Mouse (Mus musculus): ENCODE data around the gene Vps35l. TPM values are rescaled to one million over a fixed set of nuclear protein-coding genes. Genes with fewer than 3 reads are reported as not detected.

The Vps35l gene
- polyA plus RNA-seq, 1 experiment from 2014 or later: 69.6 TPM

DNA sequence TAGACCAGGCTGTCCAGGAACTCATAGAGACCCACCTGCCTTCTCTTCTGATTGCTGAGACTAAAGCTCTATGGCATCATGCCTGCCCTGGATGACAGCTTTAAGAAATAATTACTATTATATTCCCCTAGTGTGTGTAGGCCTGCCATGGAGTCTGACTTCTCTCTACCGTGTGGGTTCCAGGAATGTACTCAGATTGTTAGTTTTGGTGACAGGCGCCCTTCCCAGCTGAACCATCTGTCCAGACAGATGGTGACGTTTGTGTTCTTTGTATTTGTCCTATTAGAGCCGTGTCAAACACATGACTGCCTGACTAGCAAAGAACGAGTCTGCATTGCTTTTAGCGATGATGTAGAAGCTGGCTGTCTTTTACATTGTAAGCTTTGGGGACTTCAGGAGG, 38.5 kb downstream of the Vps35l start:
- H3K4me3 ChIP-seq (ENCODE audit: low read length): no peak overlapping the region
- H3K9me3 ChIP-seq (ENCODE audit: control insufficient read depth, low read length): no peaks in the 10 kb centered on the region
- H3K36me3 ChIP-seq (ENCODE audit: control insufficient read depth, insufficient read depth, low read length): peaks cover 27% of the 10 kb centered on the region; the same call in 1 of the 2 replicates
- no peak overlapping the region for H3K9ac ChIP-seq (ENCODE audit: low read depth, low read length)
- H3K4me2 ChIP-seq (replicated peaks; ENCODE audit: low read depth, low read length): no peak overlapping the region
- WGBS: 81% methylated on average over 6 of the region's 6 CpGs
- no peaks in the 10 kb centered on the region for H3K4me1 ChIP-seq (ENCODE audit: control insufficient read depth, insufficient read depth, low read length)
- ATAC-seq (ENCODE audit: low FRiP score, low TSS enrichment): no peak
- no peak overlapping the region for H3K27ac ChIP-seq (ENCODE audit: low read depth, low read length)
- no peaks in the 10 kb centered on the region for H3K27me3 ChIP-seq (ENCODE audit: control insufficient read depth, insufficient read depth, low read length)

DNA sequence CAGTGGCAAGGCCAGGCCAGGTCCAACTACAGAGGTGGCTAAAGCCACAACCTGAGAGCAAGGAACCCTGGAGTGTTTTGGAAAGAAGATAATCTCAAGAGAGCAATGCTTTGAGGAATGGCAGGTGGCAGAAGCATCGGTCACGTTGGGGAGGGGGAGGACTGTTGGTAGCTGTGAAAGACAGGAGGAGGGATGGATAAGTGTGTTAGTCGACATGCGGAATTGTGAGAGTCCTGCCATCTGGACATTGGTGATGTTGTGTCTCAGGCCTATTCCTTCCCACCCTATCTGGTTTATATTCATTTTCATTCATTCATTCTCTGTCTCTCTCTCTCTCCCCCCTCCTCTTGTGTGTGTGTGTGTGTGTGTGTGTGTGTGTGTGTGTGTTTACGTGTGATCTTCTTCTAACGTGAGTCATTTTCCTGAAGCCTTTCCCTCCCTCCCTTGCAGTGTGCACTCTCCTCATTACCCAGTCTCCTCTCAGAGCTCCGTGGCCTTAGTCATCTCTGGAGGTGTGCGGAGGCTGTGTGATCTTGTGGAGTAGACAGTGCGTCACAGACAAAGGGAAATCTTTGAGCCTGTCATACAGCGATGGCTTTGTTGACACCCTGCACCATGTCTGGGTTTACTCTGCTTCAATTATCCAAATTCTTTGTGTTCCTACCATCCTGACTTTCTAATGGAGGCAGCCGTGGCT, 43.4 kb downstream of the Vps35l start:
- no peak overlapping the region for H3K4me2 ChIP-seq (replicated peaks; ENCODE audit: low read depth, low read length)
- no peak overlapping the region for H3K27ac ChIP-seq (ENCODE audit: low read depth, low read length)
- H3K9ac ChIP-seq (ENCODE audit: low read depth, low read length): no peak overlapping the region
- no peaks in the 10 kb centered on the region for H3K27me3 ChIP-seq (ENCODE audit: control insufficient read depth, insufficient read depth, low read length)
- no peaks in the 10 kb centered on the region for H3K9me3 ChIP-seq (ENCODE audit: control insufficient read depth, low read length)
- no peak overlapping the region for H3K4me3 ChIP-seq (ENCODE audit: low read length)
- 90% methylated on average over 11 of the region's 11 CpGs for WGBS
- H3K4me1 ChIP-seq (ENCODE audit: control insufficient read depth, insufficient read depth, low read length): no peaks in the 10 kb centered on the region
- no peak for ATAC-seq (ENCODE audit: low FRiP score, low TSS enrichment)
- H3K36me3 ChIP-seq (ENCODE audit: control insufficient read depth, insufficient read depth, low read length): peaks cover 11% of the 10 kb centered on the region; the same call in 1 of the 2 replicates

DNA sequence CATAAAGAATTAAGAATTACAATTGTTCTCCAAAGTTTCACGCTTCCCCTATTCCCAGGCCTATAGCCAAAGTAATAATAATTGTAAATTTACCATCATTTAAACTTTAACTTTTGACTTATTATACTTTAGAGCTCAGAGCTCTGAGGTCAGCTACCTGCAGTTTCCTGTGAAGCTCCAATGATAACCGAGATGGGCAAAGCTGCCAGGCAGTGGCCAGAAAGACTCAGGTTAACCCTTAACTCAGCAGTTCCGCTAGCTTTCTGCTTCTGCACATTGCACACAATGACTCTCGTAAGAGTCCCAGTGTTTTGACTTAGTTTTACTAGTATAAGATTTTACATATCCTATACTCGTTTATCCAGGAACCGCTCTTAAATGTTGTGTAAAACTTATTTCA, 46.1 kb downstream of the Vps35l start:
- H3K4me1 ChIP-seq (ENCODE audit: control insufficient read depth, insufficient read depth, low read length): no peaks in the 10 kb centered on the region
- no peak overlapping the region for H3K4me2 ChIP-seq (replicated peaks; ENCODE audit: low read depth, low read length)
- H3K4me3 ChIP-seq (ENCODE audit: low read length): no peak overlapping the region
- no peak overlapping the region for H3K9ac ChIP-seq (ENCODE audit: low read depth, low read length)
- H3K36me3 ChIP-seq (ENCODE audit: control insufficient read depth, insufficient read depth, low read length): peaks cover 3% of the 10 kb centered on the region; the same call in 1 of the 2 replicates
- 83% methylated on average over 6 of the region's 6 CpGs for WGBS
- ATAC-seq (ENCODE audit: low FRiP score, low TSS enrichment): no peak
- no peaks in the 10 kb centered on the region for H3K27me3 ChIP-seq (ENCODE audit: control insufficient read depth, insufficient read depth, low read length)
- H3K9me3 ChIP-seq (ENCODE audit: control insufficient read depth, low read length): no peaks in the 10 kb centered on the region
- no peak overlapping the region for H3K27ac ChIP-seq (ENCODE audit: low read depth, low read length)

DNA sequence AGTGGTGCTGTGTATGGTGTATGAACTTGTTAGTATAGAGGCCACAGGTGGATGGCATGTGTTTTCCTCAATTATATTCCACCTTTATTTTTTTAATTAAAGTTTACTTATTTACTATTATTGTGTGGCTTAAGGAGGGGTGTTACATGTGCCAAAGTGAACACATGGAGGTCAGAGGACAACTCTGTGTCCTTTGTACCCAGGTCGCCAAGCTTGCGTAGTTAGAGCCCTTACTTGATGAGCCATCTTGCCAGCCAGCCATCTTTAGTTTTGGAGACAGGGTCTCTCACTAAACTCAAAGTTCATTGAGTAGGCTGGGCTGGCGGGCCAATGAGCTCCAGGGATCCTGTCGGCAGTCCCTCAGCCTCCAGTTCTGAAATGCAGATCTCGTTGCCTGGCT, 47.3 kb downstream of the Vps35l start:
- WGBS: 93% methylated on average over 5 of the region's 5 CpGs
- H3K4me2 ChIP-seq (replicated peaks; ENCODE audit: low read depth, low read length): no peak overlapping the region
- H3K9me3 ChIP-seq (ENCODE audit: control insufficient read depth, low read length): no peaks in the 10 kb centered on the region
- H3K9ac ChIP-seq (ENCODE audit: low read depth, low read length): no peak overlapping the region
- H3K4me1 ChIP-seq (ENCODE audit: control insufficient read depth, insufficient read depth, low read length): no peaks in the 10 kb centered on the region
- H3K27ac ChIP-seq (ENCODE audit: low read depth, low read length): no peak overlapping the region
- no peaks in the 10 kb centered on the region for H3K27me3 ChIP-seq (ENCODE audit: control insufficient read depth, insufficient read depth, low read length)
- H3K36me3 ChIP-seq (ENCODE audit: control insufficient read depth, insufficient read depth, low read length): peaks cover 6% of the 10 kb centered on the region; the same call in 1 of the 2 replicates
- no peak for ATAC-seq (ENCODE audit: low FRiP score, low TSS enrichment)
- H3K4me3 ChIP-seq (ENCODE audit: low read length): no peak overlapping the region

DNA sequence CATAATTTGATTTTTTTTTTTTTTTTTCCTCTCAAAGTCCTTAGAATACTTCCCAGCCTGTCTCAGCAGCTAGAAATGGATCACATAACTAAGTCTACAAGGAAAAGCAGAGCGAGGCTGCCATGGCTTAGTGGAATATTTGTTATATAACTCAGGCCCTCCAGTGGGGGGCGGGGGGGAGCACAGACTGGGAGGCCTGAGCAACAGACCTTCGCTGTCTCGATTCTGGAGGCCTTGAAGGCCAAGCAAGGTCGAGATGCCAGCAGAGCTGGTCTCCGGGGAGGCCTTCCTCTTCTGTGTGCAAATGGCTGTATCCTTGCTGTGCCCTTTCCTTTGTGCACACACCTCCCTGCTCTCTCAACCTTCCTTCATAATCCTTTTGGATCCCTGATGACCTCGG, 48.5 kb downstream of the Vps35l start:
- Histone ChIP-seq H3K9ac (ENCODE audit: low read depth, low read length) (no peak overlapping the region), H3K4me2 (replicated peaks; ENCODE audit: low read depth, low read length) (no peak overlapping the region), H3K27me3 (ENCODE audit: control insufficient read depth, insufficient read depth, low read length) (no peaks in the 10 kb centered on the region), H3K4me1 (ENCODE audit: control insufficient read depth, insufficient read depth, low read length) (no peaks in the 10 kb centered on the region), H3K36me3 (ENCODE audit: control insufficient read depth, insufficient read depth, low read length) (peaks cover 11% of the 10 kb centered on the region), H3K4me3 (ENCODE audit: low read length) (no peak overlapping the region), H3K27ac (ENCODE audit: low read depth, low read length) (no peak overlapping the region), H3K9me3 (ENCODE audit: control insufficient read depth, low read length) (no peaks in the 10 kb centered on the region)
- no peak for ATAC-seq (ENCODE audit: low FRiP score, low TSS enrichment)
- WGBS: 74% methylated on average over 7 of the region's 7 CpGs

DNA sequence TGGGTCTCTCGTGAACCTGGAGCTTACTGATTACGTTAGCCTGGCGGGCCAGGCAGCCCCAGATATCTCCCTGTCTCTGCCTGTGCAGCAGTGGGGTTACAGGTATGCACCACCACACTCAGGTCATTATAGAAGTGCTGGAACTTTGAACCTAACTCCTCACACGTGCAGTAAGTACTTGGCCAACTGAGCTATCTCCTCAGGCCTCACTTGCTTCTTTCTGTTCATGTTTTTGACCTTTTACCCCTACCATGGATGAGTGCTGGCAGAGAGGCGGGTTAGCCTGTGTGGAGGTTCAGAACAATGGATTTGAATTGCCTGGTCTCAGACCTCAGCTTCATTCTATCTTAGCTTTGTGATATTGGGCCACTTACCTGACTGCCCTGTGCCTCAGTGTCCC, 50.3 kb downstream of the Vps35l start:
- H3K9me3 ChIP-seq (ENCODE audit: control insufficient read depth, low read length): no peaks in the 10 kb centered on the region
- H3K4me2 ChIP-seq (replicated peaks; ENCODE audit: low read depth, low read length): no peak overlapping the region
- H3K4me1 ChIP-seq (ENCODE audit: control insufficient read depth, insufficient read depth, low read length): no peaks in the 10 kb centered on the region
- no peaks in the 10 kb centered on the region for H3K27me3 ChIP-seq (ENCODE audit: control insufficient read depth, insufficient read depth, low read length)
- peaks cover 18% of the 10 kb centered on the region for H3K36me3 ChIP-seq (ENCODE audit: control insufficient read depth, insufficient read depth, low read length)
- ATAC-seq (ENCODE audit: low FRiP score, low TSS enrichment): no peak
- no peak overlapping the region for H3K27ac ChIP-seq (ENCODE audit: low read depth, low read length)
- H3K4me3 ChIP-seq (ENCODE audit: low read length): no peak overlapping the region
- WGBS: 89% methylated on average over 5 of the region's 5 CpGs
- H3K9ac ChIP-seq (ENCODE audit: low read depth, low read length): no peak overlapping the region

DNA sequence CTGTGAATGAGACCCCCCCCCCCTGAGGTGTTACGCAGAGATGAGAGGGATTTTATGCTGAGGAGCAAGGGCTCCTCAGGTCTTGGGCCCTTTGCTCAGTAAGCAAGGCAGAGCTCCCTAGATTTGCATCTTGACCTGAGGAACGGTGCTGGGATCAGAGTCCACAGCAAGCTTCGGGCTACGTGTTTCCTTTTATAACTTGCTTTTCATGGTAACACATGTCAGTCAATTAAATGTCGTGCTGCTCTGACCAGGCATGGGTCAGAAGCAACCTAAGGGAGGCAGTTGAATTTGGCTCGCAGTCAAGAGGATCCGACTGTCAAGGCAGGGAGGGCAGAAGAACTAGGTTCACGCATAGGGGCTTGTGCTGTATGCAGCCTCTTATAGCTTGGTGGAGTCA, 53.9 kb downstream of the Vps35l start:
- Histone ChIP-seq H3K9me3 (ENCODE audit: control insufficient read depth, low read length) (no peaks in the 10 kb centered on the region), H3K4me1 (ENCODE audit: control insufficient read depth, insufficient read depth, low read length) (no peaks in the 10 kb centered on the region), H3K4me3 (ENCODE audit: low read length) (no peak overlapping the region), H3K9ac (ENCODE audit: low read depth, low read length) (no peak overlapping the region), H3K27ac (ENCODE audit: low read depth, low read length) (no peak overlapping the region), H3K27me3 (ENCODE audit: control insufficient read depth, insufficient read depth, low read length) (no peaks in the 10 kb centered on the region), H3K4me2 (replicated peaks; ENCODE audit: low read depth, low read length) (no peak overlapping the region), H3K36me3 (ENCODE audit: control insufficient read depth, insufficient read depth, low read length) (peaks cover 24% of the 10 kb centered on the region)
- no peak for ATAC-seq (ENCODE audit: low FRiP score, low TSS enrichment)
- 82% methylated on average over 8 of the region's 8 CpGs for WGBS

DNA sequence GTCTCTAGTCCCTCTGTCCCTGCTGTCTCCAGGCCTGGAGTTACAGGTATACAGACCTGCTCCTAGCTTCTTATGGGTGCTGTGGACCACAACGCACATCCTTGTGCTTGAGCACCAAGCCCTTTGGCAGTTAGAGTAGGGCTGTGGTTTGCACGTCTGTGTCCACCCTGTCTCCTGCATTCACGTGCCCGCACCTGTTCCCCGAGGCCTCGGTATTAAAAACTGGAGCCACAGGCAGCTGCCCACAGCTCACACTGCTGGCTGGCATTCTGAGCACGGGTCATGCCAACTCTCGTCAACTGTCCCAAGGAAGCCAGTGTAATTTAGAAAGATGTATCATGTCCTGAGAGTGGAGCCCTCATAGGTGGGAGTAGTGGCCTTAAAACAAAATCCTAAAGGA, 55.8 kb downstream of the Vps35l start:
- no peak overlapping the region for H3K27ac ChIP-seq (ENCODE audit: low read depth, low read length)
- no peaks in the 10 kb centered on the region for H3K4me1 ChIP-seq (ENCODE audit: control insufficient read depth, insufficient read depth, low read length)
- no peak for ATAC-seq (ENCODE audit: low FRiP score, low TSS enrichment)
- no peak overlapping the region for H3K4me2 ChIP-seq (replicated peaks; ENCODE audit: low read depth, low read length)
- no peak overlapping the region for H3K9ac ChIP-seq (ENCODE audit: low read depth, low read length)
- no peaks in the 10 kb centered on the region for H3K27me3 ChIP-seq (ENCODE audit: control insufficient read depth, insufficient read depth, low read length)
- H3K9me3 ChIP-seq (ENCODE audit: control insufficient read depth, low read length): no peaks in the 10 kb centered on the region
- 94% methylated on average over 8 of the region's 8 CpGs for WGBS
- H3K36me3 ChIP-seq (ENCODE audit: control insufficient read depth, insufficient read depth, low read length): peaks cover 30% of the 10 kb centered on the region
- H3K4me3 ChIP-seq (ENCODE audit: low read length): no peak overlapping the region

DNA sequence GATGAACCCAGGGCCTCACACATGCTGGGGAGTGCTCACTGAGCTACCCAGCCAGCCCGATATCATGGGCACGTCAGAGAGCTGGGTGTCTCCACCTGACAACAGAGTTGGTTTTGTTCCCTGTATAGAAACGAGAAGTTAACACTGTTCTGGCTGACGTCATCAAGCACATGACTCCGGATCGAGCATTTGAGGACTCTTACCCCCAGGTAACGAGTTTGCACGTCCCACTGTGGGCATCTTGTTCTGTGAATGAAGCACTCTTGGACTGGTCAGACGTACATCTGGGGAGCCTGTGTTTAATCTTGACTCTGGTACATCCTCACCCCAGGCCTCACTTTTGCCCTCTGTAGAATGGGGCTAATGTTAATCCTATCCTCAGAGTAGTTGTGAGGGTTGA, 56.8 kb downstream of the Vps35l start:
- H3K27me3 ChIP-seq (ENCODE audit: control insufficient read depth, insufficient read depth, low read length): no peaks in the 10 kb centered on the region
- no peaks in the 10 kb centered on the region for H3K9me3 ChIP-seq (ENCODE audit: control insufficient read depth, low read length)
- no peak overlapping the region for H3K27ac ChIP-seq (ENCODE audit: low read depth, low read length)
- no peak for ATAC-seq (ENCODE audit: low FRiP score, low TSS enrichment)
- 93% methylated on average over 9 of the region's 9 CpGs for WGBS
- peaks cover 32% of the 10 kb centered on the region for H3K36me3 ChIP-seq (ENCODE audit: control insufficient read depth, insufficient read depth, low read length)
- no peaks in the 10 kb centered on the region for H3K4me1 ChIP-seq (ENCODE audit: control insufficient read depth, insufficient read depth, low read length)
- H3K9ac ChIP-seq (ENCODE audit: low read depth, low read length): no peak overlapping the region
- no peak overlapping the region for H3K4me3 ChIP-seq (ENCODE audit: low read length)
- no peak overlapping the region for H3K4me2 ChIP-seq (replicated peaks; ENCODE audit: low read depth, low read length)
